Mouse (Mus musculus) kidney, adult 18-20 months (tissue): Measurements from ENCODE around the gene Stmn3.
A peak's percentile ranks its signal among the peaks of the same experiment; 100 is the strongest.

Experiments used
- DNase-seq: peaks from one replicate; pipeline ENCODE4 v3.0.0; 2021

Gene Stmn3

GRCm38 (mm10) chr2:181314080-181314810 lies at the start of gene Stmn3:
TSS of gene Stmn3 (minus strand) at chr2:181314500.
- peak; percentile 28 for DNase-seq

- no peak for DNase-seq
Measured at GRCm38 (mm10) chr2:181363946-181364345, 49.6 kb upstream of the Stmn3 start.

DNA sequence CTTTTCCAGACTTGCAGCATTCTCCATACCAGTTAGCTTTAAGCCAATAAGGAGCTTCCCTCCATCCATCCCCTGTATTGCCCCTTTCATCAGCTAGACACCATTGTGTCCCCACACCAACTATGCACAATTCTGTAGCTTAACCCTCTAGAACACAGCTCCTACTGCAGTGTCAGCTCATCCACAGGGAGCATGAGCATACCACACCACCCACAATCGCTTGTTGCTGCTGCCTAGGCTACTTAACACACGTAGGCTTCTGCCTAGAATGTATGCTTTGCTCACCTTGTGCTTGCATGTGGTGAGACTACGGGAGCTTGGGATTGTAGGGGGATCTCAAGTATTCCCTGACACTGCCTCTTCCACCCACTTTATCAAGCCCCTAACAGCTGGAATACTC lies 42.5 kb upstream of the Stmn3 start:
- no peak for DNase-seq

DNA sequence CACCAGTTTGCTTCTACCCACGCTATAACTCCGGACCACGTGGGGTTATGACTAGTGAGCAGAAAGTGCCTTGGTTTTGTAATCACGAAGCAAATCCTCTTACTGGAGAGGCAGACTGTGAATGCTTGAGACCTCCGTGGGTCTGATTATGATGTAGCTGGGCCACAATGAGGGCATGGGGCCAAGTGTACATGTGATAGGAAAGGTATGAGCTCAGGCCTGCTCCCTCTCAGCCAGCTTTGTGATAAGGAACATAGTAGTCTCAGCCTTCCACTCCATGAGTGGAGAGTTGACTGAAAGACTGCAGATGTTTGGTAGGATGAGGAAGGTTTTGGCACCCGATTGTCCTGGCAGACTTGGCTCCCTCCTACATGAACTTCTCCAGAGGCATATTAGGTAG lies 28.5 kb upstream of the Stmn3 start:
- DNase-seq = no peak

- DNase-seq = no peak
Measured at GRCm38 (mm10) chr2:181340426-181340825, 26.1 kb upstream of the Stmn3 start.

DNA sequence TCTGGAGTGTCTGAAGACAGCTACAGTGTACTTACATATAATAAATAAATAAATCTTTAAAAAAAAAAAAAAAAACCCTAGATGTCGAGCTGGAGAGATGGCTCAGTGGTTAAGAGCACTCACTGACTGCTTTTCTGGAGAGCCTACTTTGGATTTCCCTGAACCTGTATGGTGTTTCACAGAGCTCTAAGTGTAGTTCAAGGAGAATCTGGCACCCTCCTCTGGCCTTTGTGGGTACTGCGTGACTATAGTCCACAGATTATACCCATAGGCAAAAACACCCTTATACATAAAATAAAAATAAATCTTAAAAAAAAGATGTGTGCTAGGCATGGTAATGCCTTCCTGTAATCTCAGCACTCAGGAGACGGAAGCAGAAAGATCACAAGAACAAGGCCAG lies 19.7 kb upstream of the Stmn3 start:
- DNase-seq = peak; percentile 83

GRCm38 (mm10) chr2:181332542-181332941 lies 18.2 kb upstream of the Stmn3 start:
- DNase-seq = no peak

DNA sequence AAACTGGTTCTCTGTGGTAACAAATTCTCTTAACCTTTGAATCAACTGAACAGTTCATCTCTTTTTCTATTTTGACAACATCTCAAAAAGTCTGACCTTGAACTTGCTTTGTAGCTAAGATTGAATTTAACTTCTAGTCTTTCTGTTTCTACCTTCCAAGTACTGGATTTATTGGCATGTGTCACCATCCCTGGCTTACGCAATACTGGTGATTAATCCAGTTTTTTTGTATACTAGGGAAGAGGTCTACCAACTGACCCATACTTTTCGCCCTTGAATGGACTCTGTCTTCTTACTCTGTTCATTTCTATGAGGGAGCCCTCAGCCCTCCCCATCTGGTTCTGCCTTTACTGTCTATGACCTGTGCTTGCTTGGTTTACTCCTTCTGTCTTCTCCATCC lies 11.8 kb upstream of the Stmn3 start:
- no peak for DNase-seq

- DNase-seq = no peak
Measured at GRCm38 (mm10) chr2:181322136-181322535, 7.8 kb upstream of the Stmn3 start.

DNA sequence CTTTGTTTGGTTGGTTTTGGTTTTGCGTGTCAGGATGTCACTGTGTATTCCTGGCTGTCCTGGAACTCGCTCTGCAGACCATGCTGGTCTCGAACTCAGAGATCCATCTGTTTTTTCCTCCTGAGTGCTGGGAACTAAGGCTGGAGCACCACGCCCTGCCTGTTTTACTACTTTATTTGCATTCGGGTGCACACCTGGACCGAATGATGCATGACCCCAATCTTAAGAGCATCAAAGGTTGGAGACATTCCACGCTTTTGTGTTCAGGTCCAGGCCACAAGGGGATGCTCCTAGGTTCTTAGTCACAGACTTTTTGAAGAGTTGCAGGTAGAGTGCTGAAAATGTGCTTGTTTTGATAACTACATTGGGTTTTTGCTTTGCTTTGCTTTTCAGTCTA lies 5.8 kb upstream of the Stmn3 start:
- DNase-seq = no peak

GRCm38 (mm10) chr2:181319248-181320102 lies 5.2 kb upstream of the Stmn3 start, which contains the start of gene Rtel1:
TSS of gene Rtel1 (plus strand) at chr2:181319739.
- DNase-seq = peak; percentile 87

- no peak for DNase-seq
Measured at GRCm38 (mm10) chr2:181313344-181314079, 788 bp downstream of the Stmn3 start.

DNA sequence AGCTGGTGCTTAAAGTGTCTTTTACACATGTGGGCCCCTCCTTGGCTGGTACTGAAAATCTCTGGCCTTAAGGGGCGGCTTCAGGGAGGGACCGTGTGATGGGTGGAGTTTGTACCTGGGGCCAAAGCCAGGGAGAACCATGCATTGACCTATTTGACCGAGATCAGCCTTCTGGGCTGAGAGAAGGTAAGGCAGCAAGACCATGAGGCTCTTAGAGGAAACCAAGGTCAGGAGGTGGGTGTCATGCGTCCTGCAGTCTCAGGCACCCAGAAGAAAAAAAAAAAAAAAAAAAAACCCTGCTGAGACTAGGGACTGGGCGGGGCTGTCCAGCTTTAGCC lies 1.3 kb downstream of the Stmn3 start:
- DNase-seq = no peak

- no peak for DNase-seq
Measured at GRCm38 (mm10) chr2:181312435-181312834, 1.9 kb downstream of the Stmn3 start.

DNA sequence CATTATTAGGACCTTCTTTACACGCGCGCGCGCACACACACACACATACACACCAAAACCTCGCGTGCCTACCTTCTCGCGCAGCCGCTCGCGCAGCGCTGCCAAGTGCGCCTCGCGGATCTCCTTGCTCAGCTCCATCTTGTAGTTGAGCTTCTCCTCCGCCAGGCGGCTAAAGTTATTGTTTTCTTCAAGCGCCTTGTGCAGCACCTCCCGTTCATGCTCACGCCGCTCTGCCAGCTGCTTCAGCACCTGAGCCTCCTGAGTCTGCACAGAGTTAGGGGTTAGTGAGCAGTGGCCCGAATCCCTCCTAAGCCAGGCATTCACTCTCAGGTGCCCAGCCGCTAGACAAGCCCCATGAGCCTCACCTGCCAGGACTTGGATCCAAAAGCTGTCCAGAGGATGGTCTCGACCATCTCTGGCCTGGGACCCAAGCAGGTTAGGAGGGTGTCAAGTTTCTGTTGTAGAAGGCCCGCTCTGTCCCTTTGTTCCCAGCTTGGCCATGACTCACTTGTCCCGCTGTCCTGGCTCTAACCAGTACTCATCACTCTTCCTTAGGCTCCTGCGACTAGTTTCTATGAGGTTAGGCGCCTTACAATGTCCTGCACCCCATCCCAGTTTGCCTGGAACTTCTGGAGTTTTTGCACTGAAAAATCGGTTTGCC lies 7.0 kb downstream of the Stmn3 start:
- peak; percentile 57 for DNase-seq

GRCm38 (mm10) chr2:181304944-181305343 lies 9.4 kb downstream of the Stmn3 start:
- no peak for DNase-seq

- no peak for DNase-seq
Measured at GRCm38 (mm10) chr2:181302041-181302440, 12.3 kb downstream of the Stmn3 start.

GRCm38 (mm10) chr2:181290937-181291336 lies 23.4 kb downstream of the Stmn3 start:
- no peak for DNase-seq

DNA sequence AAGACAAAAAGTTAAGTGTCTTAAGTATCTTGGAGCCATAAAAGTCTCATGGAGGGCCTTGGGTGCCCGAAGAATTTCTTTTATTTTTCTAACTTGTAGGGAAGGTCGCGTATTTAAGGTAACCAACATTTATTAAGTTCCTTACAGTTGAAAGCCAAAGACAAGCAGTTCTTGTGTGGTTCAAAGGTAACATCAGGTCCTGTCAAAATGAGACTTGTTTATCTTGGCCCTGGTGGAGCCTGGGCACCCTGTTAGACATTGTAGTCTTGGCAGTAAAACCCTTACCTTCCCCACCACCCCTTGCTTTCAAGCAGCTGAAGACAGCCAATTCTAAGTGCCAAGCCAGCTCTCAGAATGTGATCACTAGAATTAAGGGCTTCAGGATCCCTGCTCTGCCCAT lies 25.6 kb downstream of the Stmn3 start:
- no peak for DNase-seq

DNA sequence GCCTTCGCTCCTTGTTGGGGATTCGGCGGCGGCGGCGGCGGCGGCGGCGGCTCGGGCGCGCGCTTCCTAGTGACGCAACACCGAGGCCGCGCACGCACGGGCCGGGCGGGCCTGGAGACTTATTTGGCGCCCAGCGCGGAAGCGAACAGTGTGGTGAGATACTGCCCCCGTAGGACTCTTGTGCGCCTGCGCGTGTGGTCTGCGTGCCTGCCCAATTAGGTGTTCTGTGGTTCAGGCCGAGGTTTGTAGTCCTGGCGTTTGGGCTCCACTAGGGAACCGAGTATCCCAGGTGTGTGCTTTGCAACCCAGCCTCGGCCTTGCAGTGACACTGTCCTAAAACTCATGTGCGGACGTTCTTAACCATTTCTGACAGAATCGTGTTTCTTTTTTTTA lies 26.3 kb downstream of the Stmn3 start, which contains the start of gene Gmeb2:
Gene Gmeb2, minus strand, starts transcription at position 78 of the 393 bp plus-strand sequence.
- peak; percentile 93 for DNase-seq

- DNase-seq = peak; percentile 86
Measured at GRCm38 (mm10) chr2:181287338-181287957, 26.9 kb downstream of the Stmn3 start.

DNA sequence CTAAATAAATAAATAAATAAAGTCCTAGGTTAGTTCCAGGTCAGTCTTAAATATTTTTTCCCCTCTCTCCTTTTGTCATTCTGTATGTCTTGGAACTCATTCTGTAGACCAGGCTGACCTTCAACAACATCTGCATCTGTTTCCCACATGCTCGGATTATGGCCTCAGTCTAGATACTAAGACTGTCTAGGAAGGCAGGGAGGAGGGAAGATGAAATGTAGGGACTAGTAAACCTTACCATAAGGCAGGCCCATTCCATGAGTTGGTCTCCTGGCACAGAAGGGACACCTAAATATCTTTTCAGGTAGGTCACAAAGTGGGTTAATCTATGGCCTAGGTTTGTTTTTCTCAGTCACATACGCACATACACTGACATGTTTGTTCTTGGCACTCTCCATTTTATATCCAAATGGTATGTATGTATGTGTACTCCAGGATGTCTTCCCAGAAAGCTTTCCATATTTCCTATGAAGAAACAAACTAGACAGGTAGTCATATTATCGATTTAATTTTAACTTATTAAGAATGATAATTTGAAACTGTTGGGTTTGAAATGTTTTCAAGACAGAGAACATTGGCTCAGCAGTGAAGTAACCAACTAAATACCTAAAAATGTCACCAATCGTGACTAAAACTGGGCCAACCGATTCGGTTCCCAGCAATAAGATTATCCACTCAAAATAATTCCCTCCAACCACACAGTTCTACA lies 27.5 kb downstream of the Stmn3 start:
- no peak for DNase-seq
